Mouse (Mus musculus) liver, embryonic 11.5 days (tissue): Measurements from ENCODE around the gene Bicra. TPM values are rescaled to one million over a fixed set of nuclear protein-coding genes. Genes with fewer than 3 reads are reported as not detected.
A peak's percentile ranks its signal among the peaks of the same experiment; 100 is the strongest.

Experiments used
- ATAC-seq: fragments of 200-750 bp; cut with Nextera tagmentation; replicated peaks from 2 replicates; pipeline ENCODE4 v1.8.0; 2017; ENCODE audit warnings: moderate number of reproducible peaks, mild to moderate bottlenecking, moderate TSS enrichment, moderate library complexity; ENCODE audit not compliant: low FRiP score
- DNase-seq: peaks from one replicate; pipeline ENCODE4 v3.0.0-alpha.2; 2017; ENCODE audit warnings: low spot score
- H3K27ac ChIP-seq: fragments of 300-500 bp; sonication (generic); 2 replicates; pipeline ENCODE4 v1.5.1; 2014; ENCODE audit warnings: mild to moderate bottlenecking, low read depth, low read length, control low read depth
- H3K27me3 ChIP-seq: fragments of 300-500 bp; sonication (generic); replicated peaks from 2 replicates; pipeline ENCODE4 v1.6.1; 2014; ENCODE audit warnings: low read length, mixed read lengths; ENCODE audit not compliant: control insufficient read depth, insufficient read depth
- H3K36me3 ChIP-seq: fragments of 300-500 bp; sonication (generic); 2 replicates; pipeline ENCODE4 v1.6.1; 2014; ENCODE audit warnings: mild to moderate bottlenecking, low read length, moderate library complexity, mixed read lengths; ENCODE audit not compliant: control insufficient read depth, insufficient read depth
- H3K4me1 ChIP-seq: fragments of 300-500 bp; sonication (generic); replicated peaks from 2 replicates; pipeline ENCODE4 v1.6.1; 2014; ENCODE audit warnings: low read length, mixed read lengths; ENCODE audit not compliant: control insufficient read depth, insufficient read depth
- H3K4me2 ChIP-seq: fragments of 300-500 bp; sonication (generic); 2 replicates; pipeline ENCODE4 v1.6.1; 2014; ENCODE audit warnings: mild to moderate bottlenecking, control low read depth, moderate library complexity
- H3K4me3 ChIP-seq: fragments of 300-500 bp; sonication (generic); 2 replicates; pipeline ENCODE4 v1.5.1; 2014; ENCODE audit warnings: low read depth, low read length, control low read depth
- H3K9ac ChIP-seq: fragments of 300-500 bp; sonication (generic); 2 replicates; pipeline ENCODE4 v1.6.1; 2014; ENCODE audit warnings: low read depth, low read length, control low read depth
- H3K9me3 ChIP-seq: fragments of 300-500 bp; sonication (generic); 2 replicates; pipeline ENCODE4 v1.6.1; 2016; ENCODE audit warnings: low read length, inconsistent platforms, mixed read lengths; ENCODE audit not compliant: control insufficient read depth
- WGBS: fragments of 180-500 bp; shearing (Covaris S2); extraction: QIAGEN DNeasy Blood & Tissue Kit; methylation state at CpG from one replicate; pipeline ENCODE4 v1.1.7; 2014; 5-methylcytosine and 5-hydroxymethylcytosine counted together
- polyA plus RNA-seq: library from polyadenylated mRNA; unstranded; fragments of >200 nt; fragmentation: Nextera tagmentation; extraction: Ambion mirVana; gene quantifications from 2 replicates; pipeline ENCODE4 v1.2.1, GENCODE M21; 2014

The Bicra gene
- polyA plus RNA-seq, 1 experiment from 2014 or later, result 7.3 TPM

- H3K4me2 ChIP-seq, result no peak overlapping the region
- H3K9ac ChIP-seq, result no peak overlapping the region
- ATAC-seq (no peak), DNase-seq (no peak)
- no peaks in the 10 kb centered on the region for H3K9me3 ChIP-seq
- no peak overlapping the region for H3K27ac ChIP-seq
- H3K27me3 ChIP-seq, result peaks cover 10% of the 10 kb centered on the region
- no peaks in the 10 kb centered on the region for H3K36me3 ChIP-seq
- no peak overlapping the region for H3K4me3 ChIP-seq
- 64% methylated on average over 13 of the region's 13 CpGs for WGBS
- H3K4me1 ChIP-seq, result peaks cover 40% of the 10 kb centered on the region
Observed at GRCm38 (mm10) chr7:15953307-15954074, 94.2 kb downstream of the Bicra start.

DNA sequence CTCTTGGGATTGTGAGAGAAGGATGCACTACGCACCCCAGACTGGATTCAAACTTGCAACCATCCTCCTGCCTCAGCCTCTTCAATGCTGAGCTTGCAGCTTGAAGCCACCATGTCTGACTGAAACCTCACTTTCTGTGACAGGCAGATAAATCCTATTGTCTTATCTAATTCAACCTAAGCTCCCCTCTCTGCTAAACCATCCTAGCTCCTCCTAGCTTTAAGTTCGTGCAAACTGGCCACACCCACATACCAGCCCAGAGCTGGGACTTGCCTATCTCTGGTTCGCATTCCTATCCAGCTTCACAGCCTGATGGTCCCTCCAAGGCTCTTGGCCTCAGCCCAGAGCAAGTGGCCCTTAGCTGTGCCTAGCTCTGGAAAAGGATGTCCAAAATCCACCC, 95.3 kb downstream of the Bicra start:
- Histone ChIP-seq H3K4me1 (peaks cover 47% of the 10 kb centered on the region), H3K36me3 (no peaks in the 10 kb centered on the region), H3K27me3 (peaks cover 10% of the 10 kb centered on the region), H3K4me2 (no peak overlapping the region), H3K4me3 (no peak overlapping the region), H3K27ac (0 out of 2 replicates have a peak overlapping the region, but pooled peaks have one; percentile 54), H3K9me3 (no peaks in the 10 kb centered on the region), H3K9ac (no peak overlapping the region)
- DNase-seq (no peak), ATAC-seq (peak; percentile 87)
- WGBS, result 34% methylated on average over 3 of the region's 3 CpGs

- H3K27me3 ChIP-seq, result peaks cover 10% of the 10 kb centered on the region
- no peak overlapping the region for H3K9ac ChIP-seq
- H3K4me1 ChIP-seq, result peaks cover 41% of the 10 kb centered on the region
- no peak overlapping the region for H3K4me2 ChIP-seq
- no peaks in the 10 kb centered on the region for H3K9me3 ChIP-seq
- ATAC-seq, result no peak
- no peak overlapping the region for H3K4me3 ChIP-seq
- no peaks in the 10 kb centered on the region for H3K36me3 ChIP-seq
- H3K27ac ChIP-seq, result no peak overlapping the region
- 80% methylated on average over 15 of the region's 15 CpGs for WGBS
- DNase-seq, result no peak
Observed at GRCm38 (mm10) chr7:15950008-15950407, 97.7 kb downstream of the Bicra start.

DNA sequence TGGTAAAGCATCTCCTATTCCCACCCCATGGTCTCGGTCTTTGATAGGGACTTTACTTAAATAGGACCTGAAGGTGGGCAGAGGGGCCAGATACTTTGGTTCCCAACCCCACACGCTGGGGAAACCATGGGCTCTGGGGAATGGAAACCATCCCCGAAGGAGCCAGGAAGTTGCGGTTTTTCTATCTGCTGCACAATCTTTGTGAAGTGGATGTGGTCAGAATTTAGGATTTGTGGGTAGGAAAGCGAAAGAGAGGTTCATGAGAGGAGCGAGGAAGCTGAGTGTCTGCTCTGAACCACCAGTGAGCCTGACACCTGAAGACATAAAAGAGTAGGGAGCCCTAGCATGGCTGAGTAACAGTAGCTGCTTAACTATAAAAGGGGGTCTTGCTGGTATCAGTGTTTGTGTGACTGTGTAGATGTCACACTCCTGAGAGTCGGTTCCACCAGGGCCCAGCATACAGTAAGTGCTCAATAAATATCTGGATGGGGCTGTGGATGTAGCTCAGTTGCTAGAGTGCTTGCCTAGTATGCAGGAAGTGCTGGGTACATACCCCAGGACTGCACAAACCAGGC, 98.4 kb downstream of the Bicra start:
- ATAC-seq (no peak), DNase-seq (no peak)
- Histone ChIP-seq H3K27me3 (peaks cover 10% of the 10 kb centered on the region), H3K4me1 (peaks cover 39% of the 10 kb centered on the region), H3K36me3 (no peaks in the 10 kb centered on the region; the same call in 1 of the 2 replicates), H3K9ac (no peak overlapping the region), H3K4me3 (no peak overlapping the region), H3K4me2 (no peak overlapping the region), H3K27ac (no peak overlapping the region), H3K9me3 (no peaks in the 10 kb centered on the region)
- 53% methylated on average over 7 of the region's 7 CpGs for WGBS

DNA sequence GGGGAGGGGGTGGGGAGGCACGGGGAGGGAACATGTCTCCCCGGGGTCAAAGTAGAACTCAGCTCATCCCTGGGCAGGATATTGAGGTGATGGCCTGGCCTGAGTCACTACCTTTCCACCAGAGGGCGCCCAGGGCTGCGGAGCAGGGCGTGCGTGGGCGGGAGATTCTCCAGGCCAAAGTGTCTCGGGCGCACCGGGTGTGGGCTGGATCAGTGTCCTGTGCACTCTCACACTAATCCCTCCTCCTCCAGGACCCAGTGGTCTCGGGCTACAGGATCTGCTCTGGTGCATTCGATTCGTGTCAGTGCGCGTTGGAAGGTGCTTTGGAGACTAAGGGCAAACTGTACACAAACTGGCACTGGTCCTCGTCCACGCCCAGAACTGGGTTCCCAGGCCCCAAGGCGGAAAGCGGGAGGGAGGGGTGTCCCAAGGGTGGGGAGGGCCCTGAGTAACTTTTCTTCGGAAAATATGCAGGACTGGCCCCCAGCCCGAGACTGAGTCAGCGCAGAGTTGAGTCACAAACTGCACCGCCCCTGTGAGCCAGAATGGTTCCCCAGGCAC, 99.3 kb downstream of the Bicra start:
- H3K9me3 ChIP-seq, result no peaks in the 10 kb centered on the region
- H3K4me3 ChIP-seq, result peak overlapping the region; percentile 33
- 3% methylated on average over 23 of the region's 23 CpGs for WGBS
- H3K27ac ChIP-seq, result 0 out of 2 replicates have a peak overlapping the region, but pooled peaks have one; percentile 48
- peaks cover 10% of the 10 kb centered on the region for H3K27me3 ChIP-seq
- ATAC-seq (peak; percentile 65), DNase-seq (peak; percentile 86)
- H3K4me1 ChIP-seq, result peaks cover 34% of the 10 kb centered on the region
- peak overlapping the region; percentile 57 for H3K9ac ChIP-seq
- H3K4me2 ChIP-seq, result peak overlapping the region; percentile 73
- H3K36me3 ChIP-seq, result peaks cover 4% of the 10 kb centered on the region

DNA sequence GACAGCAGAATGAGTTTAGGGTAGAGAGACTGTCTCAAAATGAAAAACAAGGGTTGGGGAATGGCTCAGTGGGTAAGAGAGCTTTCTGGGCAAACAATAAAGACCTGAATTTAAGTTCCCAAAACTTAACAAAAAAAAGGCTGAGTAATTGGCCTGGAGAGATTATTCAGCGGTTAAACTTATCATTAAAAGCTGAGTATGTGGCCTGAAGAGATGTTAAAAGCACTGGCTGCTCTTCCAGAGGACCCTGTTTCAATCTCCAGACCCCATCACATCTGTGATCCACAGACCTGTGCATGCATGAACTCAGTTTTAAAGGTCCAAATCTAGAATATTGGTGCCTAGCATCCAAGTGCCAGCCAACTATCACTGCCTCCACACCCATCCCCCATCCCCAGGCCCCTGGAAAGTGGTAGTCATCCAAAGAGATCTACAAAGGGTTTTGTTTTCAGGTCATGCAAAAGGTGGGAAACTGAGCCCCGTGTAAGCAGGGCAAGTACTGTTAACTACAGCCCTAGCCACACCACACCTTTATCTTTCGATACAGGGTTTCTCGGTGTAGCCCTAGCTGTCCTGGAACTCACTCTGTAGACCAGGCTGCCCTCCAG, 100.0 kb downstream of the Bicra start:
- Histone ChIP-seq H3K36me3 (peaks cover 8% of the 10 kb centered on the region), H3K9me3 (no peaks in the 10 kb centered on the region), H3K4me3 (peak overlapping the region; percentile 33; the same call in 1 of the 2 replicates), H3K9ac (peak overlapping the region; percentile 48; the same call in 1 of the 2 replicates), H3K27me3 (peaks cover 10% of the 10 kb centered on the region), H3K4me2 (peak overlapping the region; percentile 73), H3K27ac (0 out of 2 replicates have a peak overlapping the region, but pooled peaks have one; percentile 48), H3K4me1 (peaks cover 32% of the 10 kb centered on the region)
- DNase-seq (no peak), ATAC-seq (no peak)
- WGBS, result 46% methylated on average over 4 of the region's 4 CpGs

- Histone ChIP-seq H3K4me3 (peak within 1 kb of the TSS; percentile 83), H3K4me2 (peak within 1 kb of the TSS; percentile 96), H3K4me1 (peaks cover 21% of the 10 kb centered on the region), H3K36me3 (peaks cover 26% of the 10 kb centered on the region), H3K9me3 (no peaks in the 10 kb centered on the region), H3K27me3 (peaks cover 8% of the 10 kb centered on the region), H3K27ac (peak within 1 kb of the TSS; percentile 90), H3K9ac (peak within 1 kb of the TSS; percentile 83)
- DNase-seq, result peak; percentile 96
- ATAC-seq, result peak; percentile 86
- WGBS, result 2% methylated on average over 59 of the region's 59 CpGs
Observed at GRCm38 (mm10) chr7:15945721-15946536, 101.8 kb downstream of the Bicra start, which contains the start of gene Nop53. TSS of gene Nop53 (minus strand) at chr7:15946074.

- no peak for ATAC-seq
Observed at GRCm38 (mm10) chr7:15945211-15945610, 102.5 kb downstream of the Bicra start.

More at GRCm38 (mm10) chr7:15945211-15945610, 102.5 kb downstream of the Bicra start:
- peak overlapping the region; percentile 83 for H3K4me3 ChIP-seq
- H3K27me3 ChIP-seq, result peaks cover 4% of the 10 kb centered on the region
- peak overlapping the region; percentile 90 for H3K27ac ChIP-seq
- no peaks in the 10 kb centered on the region for H3K9me3 ChIP-seq
- peaks cover 31% of the 10 kb centered on the region for H3K36me3 ChIP-seq
- H3K4me2 ChIP-seq, result peak overlapping the region; percentile 96
- peak overlapping the region; percentile 83 for H3K9ac ChIP-seq
- WGBS, result 6% methylated on average over 8 of the region's 8 CpGs
- H3K4me1 ChIP-seq, result peaks cover 21% of the 10 kb centered on the region
- DNase-seq, result no peak
